Mouse (Mus musculus) heart, adult 2 months (tissue): ENCODE data around the gene Derl2.

Source experiments
- CTCF ChIP-seq: fragments of 200-600 bp; IDR thresholded peaks from 2 replicates; pipeline ENCODE4 v1.8.1; 2022; ENCODE audit warnings: antibody characterized with exemption, mild to moderate bottlenecking, moderate library complexity
- EP300 ChIP-seq: fragments of 200-500 bp; IDR thresholded peaks from 2 replicates; pipeline ENCODE4 v1.6.1; 2011; ENCODE audit warnings: low read depth, low read length, control low read depth; ENCODE audit not compliant: insufficient read depth
- POLR2A ChIP-seq: fragments of 200-500 bp; IDR thresholded peaks from 2 replicates; pipeline ENCODE4 v1.6.1; 2011; ENCODE audit warnings: mild to moderate bottlenecking, low read depth, low read length, control low read depth; ENCODE audit not compliant: insufficient read depth

- TF ChIP-seq POLR2A (no peak), CTCF (no peak), EP300 (no peak)
Observed at GRCm38 (mm10) chr11:71028280-71028679, 8.6 kb upstream of the Derl2 start.
